Mouse (Mus musculus) layer of hippocampus, postnatal 10 days (tissue): ENCODE measurements around the gene Cxcr4. TPM values are rescaled to one million over a fixed set of nuclear protein-coding genes. Genes with fewer than 3 reads are reported as not detected.
A peak's percentile ranks its signal among the peaks of the same experiment; 100 is the strongest.

Experiments used
- DNase-seq, 2 experiments: peaks; one replicate each; pipeline ENCODE4 v3.0.0; 2021; ENCODE audit warnings: low spot score in 2 of 2
- long read RNA-seq: library from polyadenylated mRNA; stranded (forward); transcript quantifications from one replicate; pipeline ENCODE4 v2.0.0, GENCODE M21; 2023
- total RNA-seq, 2 experiments: library from RNA; stranded (reverse); gene quantifications; 2 replicates each; pipeline ENCODE4 v1.2.3; 2021

Gene Cxcr4
- total RNA-seq, result 10 to 100 TPM; 19.5 to 22.5 TPM
- long read RNA-seq, result 0 reads

- DNase-seq, result peak; percentile 80 to 84
These were observed at the start of gene Cxcr4 for GRCm38 (mm10) chr1:128592211-128592741. Gene Cxcr4, minus strand, starts transcription at chr1:128592293.

- no peak for DNase-seq
These were observed 47.6 kb upstream of the Cxcr4 start for GRCm38 (mm10) chr1:128639707-128640107.

- DNase-seq, result no peak
These were observed 45.2 kb upstream of the Cxcr4 start for GRCm38 (mm10) chr1:128637230-128637740.

- DNase-seq, result no peak
These were observed 44.5 kb upstream of the Cxcr4 start for GRCm38 (mm10) chr1:128636258-128637229.

- DNase-seq, result no peak
These were observed 41.8 kb upstream of the Cxcr4 start for GRCm38 (mm10) chr1:128633711-128634379.

GRCm38 (mm10) chr1:128632522-128632921 lies 40.4 kb upstream of the Cxcr4 start:
- DNase-seq, result no peak

- DNase-seq, result no peak
These were observed 34.1 kb upstream of the Cxcr4 start for GRCm38 (mm10) chr1:128626144-128626678.

GRCm38 (mm10) chr1:128623594-128623887 lies 31.4 kb upstream of the Cxcr4 start:
- no peak for DNase-seq

GRCm38 (mm10) chr1:128622867-128623593 lies 30.9 kb upstream of the Cxcr4 start:
- no peak for DNase-seq

GRCm38 (mm10) chr1:128617654-128618310 lies 25.7 kb upstream of the Cxcr4 start:
- no peak for DNase-seq

- DNase-seq, result no peak
These were observed 24.5 kb upstream of the Cxcr4 start for GRCm38 (mm10) chr1:128616586-128616985.

GRCm38 (mm10) chr1:128615459-128615806 lies 23.3 kb upstream of the Cxcr4 start:
- no peak for DNase-seq

- DNase-seq, result no peak
These were observed 22.8 kb upstream of the Cxcr4 start for GRCm38 (mm10) chr1:128614653-128615458.

- no peak for DNase-seq
These were observed 16.0 kb upstream of the Cxcr4 start for GRCm38 (mm10) chr1:128608119-128608518.

GRCm38 (mm10) chr1:128607423-128607822 lies 15.3 kb upstream of the Cxcr4 start:
- DNase-seq, result no peak

GRCm38 (mm10) chr1:128605794-128606193 lies 13.7 kb upstream of the Cxcr4 start:
- no peak for DNase-seq

- no peak for DNase-seq
These were observed 10.7 kb upstream of the Cxcr4 start for GRCm38 (mm10) chr1:128602688-128603385.

- no peak for DNase-seq
These were observed 10.1 kb upstream of the Cxcr4 start for GRCm38 (mm10) chr1:128602018-128602687.
